Mouse (Mus musculus): ENCODE data around the gene Zfp865.
A peak's percentile ranks its signal among the peaks of the same experiment; 100 is the strongest.

DNA sequence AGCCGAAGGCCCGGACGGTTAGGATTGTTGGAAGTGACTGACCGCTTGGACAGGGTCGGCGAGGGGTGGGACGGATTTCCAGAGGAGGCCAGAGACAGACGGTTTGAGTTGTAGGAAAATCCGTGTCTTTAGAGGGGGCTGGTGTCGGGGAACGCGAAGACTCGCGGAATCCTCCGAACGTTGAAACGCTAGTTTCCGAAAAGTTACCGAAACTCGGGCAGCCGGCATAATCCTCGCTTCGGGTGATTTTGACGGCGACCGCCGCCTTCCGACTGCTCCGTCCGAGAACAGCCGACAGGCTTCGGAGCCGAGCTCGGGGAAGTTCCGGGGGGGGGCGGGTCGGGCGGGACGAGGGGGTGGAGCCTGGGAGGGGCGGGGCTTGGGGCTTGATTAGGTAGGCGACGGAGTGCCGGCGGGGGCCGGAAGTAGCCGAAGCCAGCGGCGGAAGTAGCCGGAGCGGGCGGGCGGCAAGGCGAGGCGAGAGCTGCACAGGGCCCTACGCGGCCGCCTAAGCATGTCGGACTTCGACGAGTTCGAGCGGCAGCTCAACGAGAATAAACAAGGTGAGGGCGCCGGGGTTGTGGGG lies 41.7 kb downstream of the Zfp865 start, which contains the start of gene U2af2:
- no peak for TF ChIP-seq CTCF (IDR thresholded peaks at IDR 0.05; ENCODE audit: extremely low read depth, insufficient read depth, insufficient read length, insufficient replicate concordance)
- TF ChIP-seq POLR2A (IDR thresholded peaks at IDR 0.05; ENCODE audit: low read depth, low read length), result peak; percentile 44
